Mouse (Mus musculus): Measurements from ENCODE around the gene Glp1r.

Glp1r gene

GRCm38 (mm10) chr17:30901627-30902026 is at the start of gene Glp1r:
Glp1r (plus strand) TSS chr17:30901817.
- no peak for DNase-seq

GRCm38 (mm10) chr17:30852345-30852744 is 49.3 kb upstream of the Glp1r start:
- no peak for DNase-seq

DNA sequence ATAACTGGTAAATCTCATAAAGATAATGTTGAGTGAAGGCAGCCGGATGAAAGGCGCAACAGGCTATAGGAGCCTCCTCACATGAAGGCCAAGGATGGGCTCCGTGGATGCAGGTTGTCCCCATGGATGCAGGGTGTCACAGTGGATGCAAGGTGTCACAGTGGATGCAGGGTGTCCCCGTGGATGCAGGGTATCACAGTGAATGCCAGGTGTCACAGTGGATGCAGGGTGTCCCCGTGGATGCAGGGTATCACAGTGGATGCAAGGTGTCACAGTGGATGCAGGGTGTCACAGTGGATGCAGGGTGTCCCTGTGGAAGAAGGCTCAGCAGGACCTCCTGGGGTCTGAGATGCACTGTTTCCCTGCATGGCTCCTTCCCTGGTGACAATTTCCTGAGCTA is 44.3 kb upstream of the Glp1r start:
- no peak for DNase-seq

- DNase-seq, result peak; percentile 54
These were observed 42.9 kb upstream of the Glp1r start for GRCm38 (mm10) chr17:30858586-30859259.

DNA sequence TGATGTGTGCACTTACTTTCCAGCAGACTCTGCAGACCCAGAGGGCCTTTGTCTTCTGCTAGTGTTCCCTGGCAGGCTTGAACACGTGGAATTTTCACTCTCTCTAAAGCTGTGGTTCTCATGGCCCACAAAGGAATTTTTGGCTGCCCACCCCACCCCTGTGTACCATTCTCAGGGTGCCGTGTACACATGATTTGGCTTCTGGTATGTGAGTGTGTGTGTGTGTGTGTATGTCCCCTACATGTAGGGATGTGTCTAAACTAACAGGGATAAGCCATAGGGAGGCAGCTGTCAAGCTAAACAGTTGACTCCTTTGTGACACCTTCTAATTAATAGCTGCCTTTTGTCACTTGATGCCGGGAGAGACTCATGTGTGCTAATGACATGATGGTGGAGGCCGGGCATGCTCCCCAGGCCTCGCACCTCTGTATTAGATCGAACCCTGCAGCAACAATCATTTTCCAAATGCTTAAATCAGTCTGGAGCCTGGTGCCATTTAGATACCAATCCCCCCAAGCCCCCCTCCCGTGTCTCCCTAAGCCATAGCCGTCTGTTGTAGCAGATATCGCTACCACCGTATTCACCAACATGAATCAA is 41.5 kb upstream of the Glp1r start:
- DNase-seq, result no peak

DNA sequence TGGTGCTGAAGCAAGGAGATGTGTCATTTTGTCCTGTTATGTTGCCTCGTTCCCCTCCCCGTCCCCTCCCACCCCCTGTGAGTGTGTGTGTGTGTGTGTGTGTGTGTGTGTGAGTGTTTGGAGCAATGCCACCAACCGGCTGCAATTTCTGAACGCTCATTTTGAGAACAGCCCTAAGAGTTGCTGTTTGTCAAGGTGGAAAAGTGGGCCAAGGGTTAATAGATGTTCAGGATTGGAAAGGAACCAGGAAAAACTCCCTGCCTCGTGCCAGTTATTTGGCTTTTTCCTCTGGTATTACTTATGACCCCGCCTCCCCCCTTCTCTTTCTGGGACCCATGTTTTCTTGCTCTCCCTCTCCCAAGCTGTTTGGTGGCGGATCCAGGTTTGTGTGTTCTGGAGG is 41.0 kb upstream of the Glp1r start:
- DNase-seq, result peak; percentile 44

DNA sequence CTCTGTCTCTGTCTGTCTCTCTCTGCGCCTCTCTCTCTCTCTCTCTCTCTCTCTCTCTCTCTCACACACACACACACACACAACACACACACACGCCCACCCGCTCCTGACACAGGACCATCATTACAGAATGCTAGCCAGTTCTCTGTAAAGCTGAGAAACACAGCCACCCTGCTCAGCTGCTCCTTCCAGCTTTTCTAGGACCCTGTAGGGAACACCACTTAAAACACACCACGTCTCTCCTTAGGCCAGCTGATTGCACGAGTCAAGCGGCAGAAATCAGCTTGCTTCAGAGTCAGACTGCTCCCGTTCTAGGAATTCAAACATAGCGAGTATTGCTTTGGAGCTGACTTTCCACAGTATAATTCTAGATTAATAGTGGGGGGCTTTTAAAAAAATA is 35.3 kb upstream of the Glp1r start:
- no peak for DNase-seq

DNA sequence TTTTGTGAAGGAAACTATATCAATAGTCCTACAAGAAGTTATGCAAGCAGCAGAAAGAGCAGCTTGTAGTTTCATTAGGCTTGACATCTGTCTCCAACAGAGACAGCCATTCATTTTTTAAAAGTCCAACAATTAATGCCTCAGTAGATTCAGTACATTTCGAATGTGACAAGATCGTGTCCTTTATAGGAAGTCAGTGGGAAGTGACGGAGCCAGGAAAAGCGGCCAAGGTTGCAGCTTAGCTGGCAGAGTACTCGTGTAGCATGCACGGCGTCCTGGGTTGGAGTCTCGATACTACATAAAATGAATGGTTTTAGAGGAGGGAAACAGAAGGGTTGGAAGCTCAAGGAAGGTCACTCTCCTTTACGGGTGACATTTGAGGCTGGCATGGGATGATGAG is 34.7 kb upstream of the Glp1r start:
- peak; percentile 22 for DNase-seq

GRCm38 (mm10) chr17:30871040-30871439 is 30.6 kb upstream of the Glp1r start:
- no peak for DNase-seq

- no peak for DNase-seq
These were observed 27.3 kb upstream of the Glp1r start for GRCm38 (mm10) chr17:30874276-30874675.

DNA sequence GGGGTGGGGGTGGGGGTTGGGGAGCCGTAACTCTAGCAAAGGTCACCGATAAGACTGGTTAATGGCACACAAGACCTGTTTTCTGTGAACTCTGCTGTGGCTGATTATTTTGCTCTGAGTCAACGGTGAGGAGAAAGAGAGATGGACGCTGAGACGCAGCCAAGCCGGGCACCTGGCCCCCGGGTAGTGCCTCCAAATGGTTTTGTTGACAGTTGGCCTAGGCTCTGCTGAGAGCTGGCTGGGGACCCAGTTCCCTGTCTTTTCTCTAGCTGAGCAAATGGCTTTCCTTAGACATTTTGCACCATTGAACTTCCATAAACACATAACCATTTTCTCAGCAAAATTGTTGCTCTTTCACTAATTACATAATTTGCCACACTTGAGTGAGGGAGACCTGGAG is 24.2 kb upstream of the Glp1r start:
- DNase-seq, result no peak

DNA sequence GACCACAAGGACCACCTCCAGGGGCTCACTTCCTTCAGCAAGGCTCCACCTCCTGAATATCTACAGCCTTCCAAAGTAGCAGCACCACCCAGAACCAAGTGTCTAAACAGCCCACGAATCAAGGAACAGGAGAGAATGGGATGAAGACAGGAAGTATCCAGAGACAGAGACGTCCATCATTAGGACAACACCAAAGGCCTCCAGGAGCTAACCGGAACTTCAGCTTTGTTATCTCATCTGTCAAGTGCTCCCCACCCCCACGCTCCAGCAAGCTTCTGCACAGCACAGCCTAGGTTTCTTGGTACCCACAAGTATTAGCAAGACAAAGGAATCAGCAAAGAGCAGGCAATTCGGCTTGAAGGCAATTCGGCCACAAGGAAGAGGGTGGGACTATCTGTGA is 23.0 kb upstream of the Glp1r start:
- no peak for DNase-seq

- no peak for DNase-seq
These were observed 21.2 kb upstream of the Glp1r start for GRCm38 (mm10) chr17:30880391-30880790.

DNA sequence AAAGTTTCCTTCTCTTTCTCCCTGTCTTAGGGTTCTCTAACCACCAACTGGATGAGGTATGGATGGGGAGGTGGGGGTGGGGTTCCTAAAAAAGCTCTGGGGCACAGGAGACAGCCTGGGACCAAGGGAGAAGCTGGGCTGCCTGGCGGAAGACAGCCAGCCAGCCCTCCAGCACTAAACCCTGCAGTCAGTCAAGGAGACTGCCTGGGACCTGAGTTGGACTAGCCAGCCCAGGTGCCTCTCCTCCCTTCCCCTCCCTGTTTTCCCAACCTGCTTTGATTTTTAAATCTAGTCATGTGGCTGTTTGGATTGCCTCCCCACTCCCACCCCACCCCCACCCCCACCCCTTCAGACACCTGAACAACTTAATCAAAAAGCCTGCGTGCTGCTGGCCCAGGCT is 20.6 kb upstream of the Glp1r start:
- DNase-seq, result no peak

DNA sequence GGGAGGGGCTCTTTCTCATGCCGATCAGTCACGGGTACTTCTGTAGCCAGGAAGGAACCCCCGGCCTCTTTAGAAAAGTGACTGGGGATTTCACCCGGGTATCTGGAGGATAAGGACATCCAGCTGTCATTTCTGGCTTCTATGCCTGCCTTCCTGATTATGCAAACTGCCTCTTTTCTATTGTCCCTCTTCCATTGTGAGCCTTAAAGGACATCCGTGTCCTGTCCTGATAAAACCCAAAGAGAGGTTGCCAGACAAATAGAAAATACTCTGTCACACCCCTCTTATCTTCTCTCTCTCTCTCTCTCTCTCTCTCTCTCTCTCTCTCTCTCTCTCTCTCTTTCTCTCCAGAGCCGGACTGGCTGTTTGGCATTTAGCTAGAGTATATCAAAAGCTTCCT is 19.4 kb upstream of the Glp1r start:
- DNase-seq, result no peak

- no peak for DNase-seq
These were observed 18.1 kb upstream of the Glp1r start for GRCm38 (mm10) chr17:30883534-30883933.

- no peak for DNase-seq
These were observed 9.5 kb upstream of the Glp1r start for GRCm38 (mm10) chr17:30892086-30892485.

DNA sequence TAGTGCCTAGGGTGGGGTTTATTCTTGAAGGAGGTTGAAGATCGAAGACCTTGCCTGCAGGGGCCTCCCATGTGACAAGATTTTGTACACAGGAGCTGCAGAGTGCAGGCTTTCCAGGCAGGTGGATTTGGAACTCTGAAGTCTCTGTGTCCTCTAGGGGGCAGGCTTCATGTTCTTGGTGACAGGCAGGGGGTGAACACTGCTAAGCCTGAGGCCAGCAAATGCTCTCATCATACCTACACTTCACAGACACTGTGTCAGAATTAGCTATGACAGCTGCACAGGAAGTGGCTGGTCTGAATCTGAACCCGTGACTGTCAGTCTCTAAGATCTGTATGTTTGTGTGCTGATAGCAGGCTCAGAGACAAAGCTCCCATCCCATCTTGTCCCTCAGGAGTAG is 8.9 kb upstream of the Glp1r start:
- no peak for DNase-seq

- DNase-seq, result no peak
These were observed 4.5 kb upstream of the Glp1r start for GRCm38 (mm10) chr17:30897075-30897474.

GRCm38 (mm10) chr17:30904096-30904495 is 2.5 kb downstream of the Glp1r start:
- DNase-seq, result no peak

GRCm38 (mm10) chr17:30907577-30907976 is 6.0 kb downstream of the Glp1r start:
- no peak for DNase-seq

DNA sequence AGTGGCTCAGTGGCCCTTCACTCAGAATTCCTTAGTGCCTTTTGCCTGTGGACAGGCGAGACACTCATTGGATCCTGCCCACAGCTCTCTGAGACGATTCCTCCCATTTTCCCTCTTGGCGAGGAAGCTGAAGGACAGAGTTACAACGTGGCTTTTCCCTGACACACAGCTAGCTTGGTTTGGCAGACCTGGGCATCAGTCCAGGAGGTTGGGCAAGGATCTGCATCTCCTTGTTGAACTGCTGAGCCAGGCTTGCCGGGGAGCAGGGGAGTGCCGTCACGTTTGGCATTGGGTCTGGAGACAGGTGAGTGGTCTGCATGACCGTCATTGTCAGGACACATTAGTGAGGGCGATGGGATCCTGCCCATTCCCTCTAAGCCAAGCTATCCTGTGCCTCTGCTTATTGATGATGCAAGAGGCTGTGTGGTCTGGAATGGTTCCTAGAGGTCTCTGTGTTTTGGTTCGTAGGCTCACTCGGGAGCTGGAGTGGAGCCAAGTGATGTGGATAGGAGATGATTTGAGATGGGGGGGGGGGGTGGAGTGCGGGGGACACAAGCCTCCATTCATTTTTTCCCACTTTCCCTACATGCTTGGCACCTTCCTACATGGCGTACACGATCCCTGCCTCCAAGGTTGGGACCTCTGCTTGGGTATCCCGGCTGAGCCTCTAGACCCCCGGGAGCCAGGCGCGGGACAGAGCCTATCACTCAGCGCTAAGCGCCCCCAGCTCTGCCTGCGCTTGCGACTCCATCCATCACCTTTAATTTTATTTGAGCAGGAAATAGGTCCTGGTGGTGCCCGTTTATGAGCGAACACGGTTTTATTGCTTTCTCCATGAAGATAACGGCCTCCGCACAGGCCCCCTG is 9.5 kb downstream of the Glp1r start:
- DNase-seq, result no peak

- no peak for DNase-seq
These were observed 10.1 kb downstream of the Glp1r start for GRCm38 (mm10) chr17:30911732-30912088.

DNA sequence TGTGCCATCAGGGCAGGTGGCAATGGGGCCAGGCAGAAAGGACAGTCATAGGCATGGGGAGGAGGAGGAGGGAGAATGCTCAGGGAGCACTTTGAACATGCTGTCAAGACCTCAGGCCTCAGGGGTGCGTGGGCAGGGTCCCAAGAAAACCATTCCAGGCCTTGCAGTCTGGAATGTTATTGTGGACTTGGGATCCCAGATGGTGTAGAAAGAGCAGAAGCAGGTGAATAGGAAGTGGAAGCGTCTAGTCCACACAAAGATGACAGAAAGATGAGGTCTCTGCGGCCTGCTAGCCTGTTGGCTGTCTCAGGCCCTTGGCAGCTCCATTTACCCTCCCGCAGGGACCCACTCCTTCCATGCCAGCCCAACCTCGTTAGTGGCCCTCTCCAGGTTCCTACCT is 10.9 kb downstream of the Glp1r start:
- no peak for DNase-seq

Measured in kidney, adult 11 months (tissue).